Mouse (Mus musculus) limb, embryonic 10.5 days (tissue): Measurements from ENCODE around the gene Ush2a. TPM values are rescaled to one million over a fixed set of nuclear protein-coding genes. Genes with fewer than 3 reads are reported as not detected.

Experiments
- DNase-seq: peaks from one replicate; pipeline ENCODE4 v3.0.0-alpha.2; 2017; ENCODE audit warnings: low spot score
- H3K27ac ChIP-seq: fragments of 300-500 bp; sonication (generic); 2 replicates; pipeline ENCODE4 v1.5.1; 2016; ENCODE audit warnings: mild to moderate bottlenecking
- H3K27me3 ChIP-seq: fragments of 300-500 bp; sonication (generic); 2 replicates; pipeline ENCODE4 v1.6.1; 2016; ENCODE audit warnings: low read depth, mild to moderate bottlenecking; ENCODE audit not compliant: poor library complexity, severe bottlenecking
- H3K36me3 ChIP-seq: fragments of 300-500 bp; sonication (generic); 2 replicates; pipeline ENCODE4 v1.6.1; 2016; ENCODE audit warnings: mild to moderate bottlenecking, moderate library complexity
- H3K4me1 ChIP-seq: fragments of 300-500 bp; sonication (generic); 2 replicates; pipeline ENCODE4 v1.6.1; 2016
- H3K4me3 ChIP-seq: fragments of 300-500 bp; sonication (generic); 2 replicates; pipeline ENCODE4 v1.5.1; 2016; ENCODE audit warnings: mild to moderate bottlenecking, moderate library complexity
- H3K9me3 ChIP-seq: fragments of 300-500 bp; sonication (generic); replicated peaks from 2 replicates; pipeline ENCODE4 v1.6.1; 2016; ENCODE audit warnings: mild to moderate bottlenecking
- WGBS: fragments of 180-500 bp; shearing (Covaris S2); methylation state at CpG from one replicate; pipeline ENCODE4 v1.1.7; 2016; 5-methylcytosine and 5-hydroxymethylcytosine counted together
- polyA plus RNA-seq: library from polyadenylated mRNA; unstranded; fragments of >200 nt; fragmentation: Nextera tagmentation; extraction: Ambion mirVana; gene quantifications from 2 replicates; pipeline ENCODE4 v1.2.1, GENCODE M21; 2016

Gene Ush2a
- polyA plus RNA-seq, 1 experiment from 2014 or later: 0.03 TPM

- Histone ChIP-seq H3K4me3 (no peak overlapping the region), H3K9me3 (no peaks in the 10 kb centered on the region)
Observed at GRCm38 (mm10) chr1:188725122-188725995, 463.5 kb downstream of the Ush2a start.

GRCm38 (mm10) chr1:188726937-188727336, 465.1 kb downstream of the Ush2a start:
- Histone ChIP-seq H3K4me3 (no peak overlapping the region), H3K9me3 (no peaks in the 10 kb centered on the region), H3K36me3 (no peaks in the 10 kb centered on the region), H3K4me1 (peaks cover 32% of the 10 kb centered on the region), H3K27ac (no peak overlapping the region), H3K27me3 (peaks cover 12% of the 10 kb centered on the region; the same call in 1 of the 2 replicates)
- no peak for DNase-seq
- 44% methylated on average over 6 of the region's 6 CpGs for WGBS

More at GRCm38 (mm10) chr1:188725122-188725995, 463.5 kb downstream of the Ush2a start:
- 73% methylated on average over 17 of the region's 17 CpGs for WGBS
- H3K36me3 ChIP-seq: no peaks in the 10 kb centered on the region
- peaks cover 32% of the 10 kb centered on the region for H3K4me1 ChIP-seq
- peaks cover 12% of the 10 kb centered on the region; the same call in 1 of the 2 replicates for H3K27me3 ChIP-seq
- peak; percentile 18 for DNase-seq
- no peak overlapping the region for H3K27ac ChIP-seq

GRCm38 (mm10) chr1:188728625-188729024, 466.8 kb downstream of the Ush2a start:
- DNase-seq: peak; percentile 22
- H3K27ac ChIP-seq: no peak overlapping the region
- H3K4me3 ChIP-seq: no peak overlapping the region
- peaks cover 12% of the 10 kb centered on the region; the same call in 1 of the 2 replicates for H3K27me3 ChIP-seq
- WGBS: 91% methylated on average over 8 of the region's 8 CpGs
- no peaks in the 10 kb centered on the region for H3K36me3 ChIP-seq
- H3K9me3 ChIP-seq: no peaks in the 10 kb centered on the region
- peaks cover 32% of the 10 kb centered on the region for H3K4me1 ChIP-seq

DNA sequence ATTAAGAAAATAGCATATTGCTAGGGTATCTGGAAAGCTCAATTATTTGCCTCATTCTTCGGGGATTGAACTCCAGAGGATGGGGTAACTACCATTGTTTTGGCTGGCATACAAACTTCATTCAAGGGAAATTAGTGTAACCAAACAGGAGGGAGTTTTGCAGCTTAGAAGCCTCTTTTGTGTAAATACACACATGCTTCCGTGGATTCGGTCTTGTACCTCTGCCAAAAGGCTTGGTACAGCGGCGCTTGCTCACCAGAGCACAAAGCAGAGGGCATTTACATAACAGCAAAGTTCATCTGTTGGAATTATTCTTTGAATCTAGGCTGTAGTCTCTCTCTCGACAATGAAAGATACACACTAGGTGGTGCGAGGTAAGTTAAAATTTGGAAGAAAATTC, 467.4 kb downstream of the Ush2a start:
- 94% methylated on average over 7 of the region's 7 CpGs for WGBS
- Histone ChIP-seq H3K4me1 (peaks cover 32% of the 10 kb centered on the region), H3K27ac (no peak overlapping the region), H3K27me3 (peaks cover 8% of the 10 kb centered on the region; the same call in 1 of the 2 replicates), H3K36me3 (no peaks in the 10 kb centered on the region), H3K4me3 (no peak overlapping the region), H3K9me3 (no peaks in the 10 kb centered on the region)
- peak; percentile 7 for DNase-seq

DNA sequence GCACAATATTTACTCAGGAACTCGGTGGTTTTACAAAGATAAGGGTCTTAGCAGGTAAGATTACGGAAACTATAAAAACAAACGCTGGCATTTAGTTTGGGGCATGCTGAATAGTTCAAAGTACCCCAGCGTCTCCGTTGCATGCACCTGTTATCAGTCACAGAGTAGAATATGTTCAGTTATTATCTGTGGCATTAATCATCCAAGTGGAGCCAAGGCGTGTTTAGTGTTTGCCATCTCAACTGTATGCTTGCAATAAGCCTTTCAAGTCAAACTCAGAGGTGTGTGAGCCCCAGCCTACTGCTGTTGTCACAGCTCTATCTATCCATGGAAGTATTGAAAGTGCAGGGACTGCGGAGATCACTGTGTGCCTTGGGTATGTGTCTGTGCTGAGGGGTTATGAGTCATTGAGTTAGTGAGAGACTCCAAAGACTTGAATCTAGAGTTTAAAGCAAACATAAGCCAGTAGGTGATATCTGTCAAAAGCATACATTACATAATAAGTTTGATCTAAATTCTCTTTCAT, 473.0 kb downstream of the Ush2a start:
- H3K36me3 ChIP-seq: no peaks in the 10 kb centered on the region
- no peaks in the 10 kb centered on the region for H3K9me3 ChIP-seq
- H3K27me3 ChIP-seq: no peaks in the 10 kb centered on the region
- DNase-seq: no peak
- H3K4me3 ChIP-seq: no peak overlapping the region
- no peak overlapping the region for H3K27ac ChIP-seq
- no peaks in the 10 kb centered on the region for H3K4me1 ChIP-seq
- WGBS: 91% methylated on average over 7 of the region's 7 CpGs

DNA sequence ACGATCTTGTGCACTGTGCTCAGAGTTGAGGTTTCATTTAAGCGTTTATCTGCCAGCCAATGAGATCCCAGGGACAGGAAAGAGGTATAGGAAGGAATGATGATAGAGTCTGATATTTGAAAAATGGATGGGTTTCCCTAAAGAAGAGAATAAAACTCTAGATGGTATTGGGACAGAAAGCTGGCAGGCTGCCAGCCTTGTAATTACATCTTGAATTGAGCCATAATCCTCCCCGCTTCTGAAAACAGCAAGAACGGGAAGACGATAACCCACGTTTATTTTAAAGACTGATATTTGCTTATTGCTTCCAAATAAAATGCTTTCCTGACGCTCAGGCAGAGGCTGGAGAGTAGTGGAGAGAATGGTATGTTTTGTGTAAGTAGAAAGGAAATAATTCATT, 481.1 kb downstream of the Ush2a start:
- H3K36me3 ChIP-seq: no peaks in the 10 kb centered on the region
- WGBS: 92% methylated on average over 7 of the region's 7 CpGs
- DNase-seq: no peak
- H3K9me3 ChIP-seq: no peaks in the 10 kb centered on the region
- H3K4me3 ChIP-seq: no peak overlapping the region
- no peaks in the 10 kb centered on the region for H3K27me3 ChIP-seq
- H3K4me1 ChIP-seq: no peaks in the 10 kb centered on the region
- H3K27ac ChIP-seq: no peak overlapping the region

- 89% methylated on average over 15 of the region's 15 CpGs for WGBS
- Histone ChIP-seq H3K4me3 (no peak overlapping the region), H3K4me1 (no peaks in the 10 kb centered on the region), H3K27ac (no peak overlapping the region), H3K27me3 (no peaks in the 10 kb centered on the region), H3K36me3 (no peaks in the 10 kb centered on the region), H3K9me3 (no peaks in the 10 kb centered on the region)
- no peak for DNase-seq
Observed at GRCm38 (mm10) chr1:188755031-188755430, 493.2 kb downstream of the Ush2a start.

GRCm38 (mm10) chr1:188760515-188760914, 498.7 kb downstream of the Ush2a start:
- no peaks in the 10 kb centered on the region for H3K9me3 ChIP-seq
- H3K27ac ChIP-seq: no peak overlapping the region
- WGBS: 80% methylated on average over 3 of the region's 3 CpGs
- H3K4me1 ChIP-seq: peaks cover 8% of the 10 kb centered on the region; the same call in 1 of the 2 replicates
- no peaks in the 10 kb centered on the region for H3K27me3 ChIP-seq
- H3K4me3 ChIP-seq: no peak overlapping the region
- no peak for DNase-seq
- H3K36me3 ChIP-seq: no peaks in the 10 kb centered on the region

- Histone ChIP-seq H3K4me1 (peaks cover 12% of the 10 kb centered on the region; the same call in 1 of the 2 replicates), H3K4me3 (no peak overlapping the region), H3K27ac (no peak overlapping the region), H3K9me3 (no peaks in the 10 kb centered on the region), H3K27me3 (no peaks in the 10 kb centered on the region), H3K36me3 (no peaks in the 10 kb centered on the region)
- 90% methylated on average over 6 of the region's 6 CpGs for WGBS
- DNase-seq: no peak
Observed at GRCm38 (mm10) chr1:188762463-188762862, 500.6 kb downstream of the Ush2a start.

DNA sequence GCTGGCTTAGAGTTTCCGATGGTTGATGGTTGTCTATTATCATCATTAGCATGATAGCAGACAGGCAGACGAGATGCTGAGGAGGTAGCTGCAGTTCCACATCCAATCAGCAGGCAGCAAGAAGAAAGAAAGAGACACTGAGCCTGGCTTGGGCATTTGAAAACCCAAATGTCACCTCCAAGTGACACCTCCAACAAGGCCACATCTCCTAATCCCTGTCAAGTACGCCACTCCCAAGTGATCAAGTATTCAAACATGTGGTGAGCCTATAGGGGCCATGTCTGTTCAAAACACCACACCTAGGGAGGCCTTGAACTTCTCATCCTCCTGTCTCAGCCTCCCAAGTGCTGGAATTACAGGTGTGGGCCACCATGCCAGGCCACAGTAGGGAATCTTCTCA, 501.9 kb downstream of the Ush2a start:
- H3K27ac ChIP-seq: no peak overlapping the region
- H3K27me3 ChIP-seq: no peaks in the 10 kb centered on the region
- H3K9me3 ChIP-seq: no peaks in the 10 kb centered on the region
- no peak for DNase-seq
- no peaks in the 10 kb centered on the region for H3K36me3 ChIP-seq
- no peak overlapping the region for H3K4me3 ChIP-seq
- WGBS: 80% methylated on average over 3 of the region's 3 CpGs
- H3K4me1 ChIP-seq: peaks cover 12% of the 10 kb centered on the region; the same call in 1 of the 2 replicates

DNA sequence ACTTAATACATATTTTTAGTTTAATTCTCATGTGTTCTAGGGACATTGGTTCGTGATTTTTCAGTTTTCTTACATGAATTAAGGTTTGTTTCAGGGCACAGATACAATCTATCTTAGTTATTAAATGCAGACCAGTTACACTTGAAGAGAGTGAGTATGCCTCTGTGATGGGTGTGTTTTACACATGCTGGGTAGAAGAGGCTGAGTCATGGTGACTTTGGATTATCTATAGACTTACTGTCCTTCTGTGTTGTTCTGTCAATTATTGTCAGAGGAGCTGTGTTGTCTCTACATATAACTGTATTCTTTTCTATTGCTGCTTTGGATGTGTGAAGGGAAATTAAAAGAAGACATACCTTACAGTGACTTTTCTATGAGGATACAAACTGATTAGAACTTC, 509.0 kb downstream of the Ush2a start:
- DNase-seq: no peak
- WGBS: 88% methylated on average over 1 of the region's 1 CpGs
- Histone ChIP-seq H3K4me3 (no peak overlapping the region), H3K9me3 (no peaks in the 10 kb centered on the region), H3K27ac (no peak overlapping the region), H3K36me3 (no peaks in the 10 kb centered on the region), H3K27me3 (no peaks in the 10 kb centered on the region), H3K4me1 (peaks cover 22% of the 10 kb centered on the region)

GRCm38 (mm10) chr1:188772516-188773229, 510.9 kb downstream of the Ush2a start:
- no peak for DNase-seq
- 95% methylated on average over 7 of the region's 7 CpGs for WGBS
- Histone ChIP-seq H3K4me1 (peaks cover 20% of the 10 kb centered on the region), H3K4me3 (no peak overlapping the region), H3K27ac (peak overlapping the region; percentile 76; the same call in 1 of the 2 replicates), H3K36me3 (no peaks in the 10 kb centered on the region), H3K9me3 (no peaks in the 10 kb centered on the region), H3K27me3 (no peaks in the 10 kb centered on the region)

GRCm38 (mm10) chr1:188773631-188774030, 511.8 kb downstream of the Ush2a start:
- no peaks in the 10 kb centered on the region for H3K9me3 ChIP-seq
- peak overlapping the region; percentile 76 for H3K27ac ChIP-seq
- peak; percentile 50 for DNase-seq
- no peaks in the 10 kb centered on the region for H3K27me3 ChIP-seq
- no peaks in the 10 kb centered on the region for H3K36me3 ChIP-seq
- 49% methylated on average over 7 of the region's 7 CpGs for WGBS
- H3K4me3 ChIP-seq: no peak overlapping the region
- H3K4me1 ChIP-seq: peaks cover 20% of the 10 kb centered on the region
